Mouse (Mus musculus): ENCODE data around the gene Fam3a. TPM values are rescaled to one million over a fixed set of nuclear protein-coding genes. Genes with fewer than 3 reads are reported as not detected.

Fam3a gene
- polyA plus RNA-seq, 1 experiment from 2014 or later: 26.8 TPM

Other genes with a start within 250 kb of the Fam3a start
- not detected in 2 replicates for gene Tex28, start 225.4 kb downstream of the Fam3a start, polyA plus RNA-seq (2015; fragmentation: Nextera tagmentation; extraction: Ambion mirVana)
- not detected in 2 replicates for gene Tktl1, start 216.0 kb downstream of the Fam3a start, polyA plus RNA-seq (2015; fragmentation: Nextera tagmentation; extraction: Ambion mirVana)
- 124 and 188 TPM in 2 replicates for gene Flna, start 143.5 kb downstream of the Fam3a start, polyA plus RNA-seq (2015; fragmentation: Nextera tagmentation; extraction: Ambion mirVana)
- gene Emd, start 138.6 kb downstream of the Fam3a start, polyA plus RNA-seq (2015; fragmentation: Nextera tagmentation; extraction: Ambion mirVana): 14.5 and 14.9 TPM in 2 replicates
- 413 and 447 TPM in 2 replicates for gene Rpl10, start 122.5 kb downstream of the Fam3a start, polyA plus RNA-seq (2015; fragmentation: Nextera tagmentation; extraction: Ambion mirVana)
- 70.3 and 76.6 TPM in 2 replicates for gene Taz, start 111.4 kb downstream of the Fam3a start, polyA plus RNA-seq (2015; fragmentation: Nextera tagmentation; extraction: Ambion mirVana)
- 14.3 and 17.2 TPM in 2 replicates for gene Dnase1l1, start 110.9 kb downstream of the Fam3a start, polyA plus RNA-seq (2015; fragmentation: Nextera tagmentation; extraction: Ambion mirVana)
- 109 and 128 TPM in 2 replicates for gene Atp6ap1, start 96.2 kb downstream of the Fam3a start, polyA plus RNA-seq (2015; fragmentation: Nextera tagmentation; extraction: Ambion mirVana)
- gene Gdi1, start 88.3 kb downstream of the Fam3a start, polyA plus RNA-seq (2015; fragmentation: Nextera tagmentation; extraction: Ambion mirVana): 134 and 163 TPM in 2 replicates
- gene Fam50a, start 80.2 kb downstream of the Fam3a start, polyA plus RNA-seq (2015; fragmentation: Nextera tagmentation; extraction: Ambion mirVana): 48.0 and 53.1 TPM in 2 replicates
- gene Plxna3, start 64.2 kb downstream of the Fam3a start, polyA plus RNA-seq (2015; fragmentation: Nextera tagmentation; extraction: Ambion mirVana): 3.6 and 6.8 TPM in 2 replicates
- 80.3 and 87.5 TPM in 2 replicates for gene Lage3, start 39.7 kb downstream of the Fam3a start, polyA plus RNA-seq (2015; fragmentation: Nextera tagmentation; extraction: Ambion mirVana)
- 56.4 and 62.2 TPM in 2 replicates for gene Ubl4a, start 20.1 kb downstream of the Fam3a start, polyA plus RNA-seq (2015; fragmentation: Nextera tagmentation; extraction: Ambion mirVana)
- gene Slc10a3, start 19.9 kb downstream of the Fam3a start, polyA plus RNA-seq (2015; fragmentation: Nextera tagmentation; extraction: Ambion mirVana): 12.0 and 14.3 TPM in 2 replicates
- 18.2 and 18.9 TPM in 2 replicates for gene Ikbkg, start within 50 bp of the Fam3a start, polyA plus RNA-seq (2015; fragmentation: Nextera tagmentation; extraction: Ambion mirVana)
- gene G6pdx, start 35.9 kb upstream of the Fam3a start, polyA plus RNA-seq (2015; fragmentation: Nextera tagmentation; extraction: Ambion mirVana): 15.4 and 21.4 TPM in 2 replicates
- gene Gm6880, start 88.1 kb upstream of the Fam3a start, polyA plus RNA-seq (2015; fragmentation: Nextera tagmentation; extraction: Ambion mirVana): not detected in 2 replicates
- not detected in 2 replicates for gene Olfr1326-ps1, start 181.6 kb upstream of the Fam3a start, polyA plus RNA-seq (2015; fragmentation: Nextera tagmentation; extraction: Ambion mirVana)
- gene Olfr1325, start 199.4 kb upstream of the Fam3a start, polyA plus RNA-seq (2015; fragmentation: Nextera tagmentation; extraction: Ambion mirVana): not detected in 2 replicates